Mouse (Mus musculus): ENCODE results near the gene Styxl1. TPM values are rescaled to one million over a fixed set of nuclear protein-coding genes. Genes with fewer than 3 reads are reported as not detected.

The Styxl1 gene
- 0.49 and 0.68 TPM in 2 replicates for total RNA-seq (2014; fragmentation: Nextera tagmentation)
- 0.12 TPM in 1 of 2 replicates, not detected in the other for total RNA-seq (2017)
- polyA plus RNA-seq (2012), result not detected in 2 replicates

DNA sequence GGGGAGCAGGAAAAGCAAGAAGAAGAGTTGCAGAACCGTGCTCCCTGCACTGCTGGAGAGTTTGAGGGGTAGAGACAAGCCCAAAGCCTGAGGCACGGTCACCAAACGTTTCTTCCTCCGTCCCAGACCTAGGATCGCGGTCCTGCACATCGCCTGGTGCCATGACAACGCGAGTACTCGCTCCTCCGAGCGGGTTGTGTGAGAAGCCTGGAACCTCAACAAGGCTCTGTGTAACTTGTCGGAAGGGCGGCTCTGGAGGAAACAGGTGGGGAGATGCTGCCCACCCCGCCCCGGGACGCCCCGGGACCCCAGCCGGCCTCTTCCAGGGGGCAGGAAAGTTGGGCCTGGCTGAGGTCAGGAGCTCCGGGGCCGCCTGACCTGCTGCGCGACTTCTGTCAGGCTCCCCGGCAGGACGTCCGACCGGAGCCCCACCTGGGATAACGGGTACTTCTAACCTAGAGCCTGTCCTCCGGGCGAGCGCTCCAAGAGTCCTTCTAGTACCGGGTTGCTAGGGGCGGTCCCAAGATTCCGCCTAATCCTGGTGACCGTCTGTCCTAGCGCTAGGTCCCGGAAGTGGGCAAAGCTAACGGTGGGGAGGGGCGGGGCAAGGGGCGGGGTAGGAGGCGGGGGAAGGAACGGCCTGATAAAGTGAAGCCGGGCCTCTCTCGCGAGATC is at the start of gene Styxl1:
Gene Styxl1, minus strand, starts transcription at position 590 of the 675 bp plus-strand sequence.
- DNase-seq (ENCODE audit: low spot score), result peak; percentile 48
- Histone ChIP-seq H3K27me3 (ENCODE audit: insufficient read depth, low read length) (peaks cover 8% of the 10 kb centered on the region), H3K4me1 (ENCODE audit: insufficient read depth, low read depth, low read length) (peaks cover 49% of the 10 kb centered on the region), H3K4me3 (ENCODE audit: low read depth, low read length) (peak within 1 kb of the TSS; percentile 91), H3K36me3 (replicated peaks) (peaks cover 35% of the 10 kb centered on the region), H3K9me3 (replicated peaks) (no peaks in the 10 kb centered on the region)
- TF ChIP-seq TAL1 (conservative IDR thresholded peaks at IDR 0.05; ENCODE audit: low read depth, low read length), result no peak
- no peak for TF ChIP-seq GATA1 (IDR thresholded peaks at IDR 0.05; ENCODE audit: borderline replicate concordance, low read length)
- no peak for TF ChIP-seq GATA2 (IDR thresholded peaks at IDR 0.05; ENCODE audit: borderline replicate concordance, low read depth, low read length)
- TF ChIP-seq POLR2AphosphoS5 (IDR thresholded peaks at IDR 0.05; ENCODE audit: insufficient replicate concordance, low read depth, low read length), result no peak
- no peak for ATAC-seq (ENCODE audit: extremely low read depth, insufficient number of reproducible peaks, low FRiP score, poor library complexity, severe bottlenecking)

DNA sequence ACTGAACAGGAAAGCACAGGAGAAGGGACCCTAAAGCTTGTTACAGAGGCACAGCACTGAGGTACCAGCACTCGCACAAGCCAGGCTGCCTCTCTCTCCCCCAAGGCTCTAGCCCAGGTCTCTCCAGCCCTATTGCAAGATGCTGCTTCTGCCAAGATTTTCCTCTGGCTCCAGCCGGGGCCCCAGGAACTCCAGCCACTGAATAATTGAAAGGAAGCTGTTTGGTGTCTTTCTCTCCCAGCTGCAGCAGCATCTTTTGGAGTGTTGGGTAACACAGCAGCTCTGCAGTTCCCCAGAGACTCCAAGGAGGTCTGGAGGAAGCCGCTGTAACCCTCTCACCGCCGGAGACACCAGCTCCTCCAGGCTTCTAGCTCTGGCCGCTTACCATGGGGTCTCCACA is 48.0 kb upstream of the Styxl1 start:
- H3K9me3 ChIP-seq (replicated peaks), result no peaks in the 10 kb centered on the region
- ATAC-seq (ENCODE audit: extremely low read depth, insufficient number of reproducible peaks, low FRiP score, poor library complexity, severe bottlenecking), result no peak
- TF ChIP-seq GATA1 (IDR thresholded peaks at IDR 0.05; ENCODE audit: borderline replicate concordance, low read length) (no peak), POLR2AphosphoS5 (IDR thresholded peaks at IDR 0.05; ENCODE audit: insufficient replicate concordance, low read depth, low read length) (no peak), GATA2 (IDR thresholded peaks at IDR 0.05; ENCODE audit: borderline replicate concordance, low read depth, low read length) (no peak), CTCF (IDR thresholded peaks at IDR 0.05; ENCODE audit: low read depth, low read length) (no peak), TAL1 (conservative IDR thresholded peaks at IDR 0.05; ENCODE audit: low read depth, low read length) (no peak)
- H3K4me3 ChIP-seq (ENCODE audit: low read depth, low read length), result no peak overlapping the region
- peaks cover 8% of the 10 kb centered on the region; the same call in 1 of the 2 replicates for H3K27me3 ChIP-seq (ENCODE audit: insufficient read depth, low read length)
- DNase-seq (ENCODE audit: low spot score), result no peak
- H3K4me1 ChIP-seq (ENCODE audit: insufficient read depth, low read depth, low read length), result no peaks in the 10 kb centered on the region
- H3K36me3 ChIP-seq (replicated peaks), result no peaks in the 10 kb centered on the region

DNA sequence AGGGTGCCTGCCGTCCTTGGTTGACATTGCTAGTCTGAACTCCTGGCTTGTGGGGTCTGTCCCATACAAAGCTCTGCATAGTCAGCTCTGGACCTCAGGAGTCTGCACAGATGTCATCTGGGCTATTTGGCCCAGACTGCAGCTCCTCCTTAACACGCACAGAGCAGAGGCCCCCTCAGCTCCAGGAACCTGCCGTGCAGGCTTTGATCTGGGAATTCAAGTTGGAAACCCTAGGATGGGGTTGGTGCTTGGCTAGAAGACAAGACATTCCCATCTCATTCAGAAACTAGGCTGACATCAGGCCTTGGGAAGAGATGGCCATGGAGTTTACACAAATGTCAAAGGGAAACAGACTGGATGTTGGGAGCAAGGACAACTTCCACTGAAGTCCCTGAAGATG is 46.3 kb upstream of the Styxl1 start:
- Histone ChIP-seq H3K27me3 (ENCODE audit: insufficient read depth, low read length) (peaks cover 10% of the 10 kb centered on the region; the same call in 1 of the 2 replicates), H3K4me1 (ENCODE audit: insufficient read depth, low read depth, low read length) (no peaks in the 10 kb centered on the region), H3K9me3 (replicated peaks) (no peaks in the 10 kb centered on the region), H3K4me3 (ENCODE audit: low read depth, low read length) (no peak overlapping the region), H3K36me3 (replicated peaks) (no peaks in the 10 kb centered on the region)
- TF ChIP-seq CTCF (IDR thresholded peaks at IDR 0.05; ENCODE audit: low read depth, low read length), result no peak
- no peak for TF ChIP-seq TAL1 (conservative IDR thresholded peaks at IDR 0.05; ENCODE audit: low read depth, low read length)
- TF ChIP-seq GATA2 (IDR thresholded peaks at IDR 0.05; ENCODE audit: borderline replicate concordance, low read depth, low read length), result no peak
- TF ChIP-seq POLR2AphosphoS5 (IDR thresholded peaks at IDR 0.05; ENCODE audit: insufficient replicate concordance, low read depth, low read length), result no peak
- TF ChIP-seq GATA1 (IDR thresholded peaks at IDR 0.05; ENCODE audit: borderline replicate concordance, low read length), result no peak
- DNase-seq (ENCODE audit: low spot score), result no peak
- ATAC-seq (ENCODE audit: extremely low read depth, insufficient number of reproducible peaks, low FRiP score, poor library complexity, severe bottlenecking), result no peak

DNA sequence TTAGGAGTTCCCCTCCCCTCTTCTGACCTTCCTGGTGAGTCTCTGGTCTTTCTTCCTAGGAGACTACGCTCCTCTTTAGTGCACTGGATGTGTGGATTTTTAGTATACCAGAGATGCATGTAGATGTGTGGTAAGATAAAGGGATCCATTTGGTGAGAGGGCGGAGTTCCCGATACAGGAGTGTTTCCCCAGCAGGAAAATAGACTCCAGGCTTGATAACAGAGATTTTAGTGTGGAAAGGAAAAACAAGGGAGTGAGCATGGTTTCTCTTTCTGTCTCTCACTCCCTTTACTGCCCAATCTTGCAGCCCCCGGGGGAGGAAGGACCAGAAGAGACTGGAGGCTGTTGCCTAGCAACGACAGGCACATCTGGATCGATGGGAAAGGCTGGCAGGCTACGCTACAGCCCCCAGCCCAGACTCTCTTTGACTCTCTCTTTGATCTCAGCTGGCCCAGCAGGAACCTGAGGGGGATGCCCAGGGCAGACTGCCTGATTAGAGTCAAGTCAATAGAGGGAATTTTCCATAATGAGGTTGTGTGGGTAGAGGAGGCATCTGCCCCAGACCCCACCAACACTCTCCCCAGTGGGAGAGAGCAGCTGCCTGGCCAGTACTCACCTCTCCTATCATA is 44.2 kb upstream of the Styxl1 start:
- no peak for DNase-seq (ENCODE audit: low spot score)
- TF ChIP-seq CTCF (IDR thresholded peaks at IDR 0.05; ENCODE audit: low read depth, low read length) (no peak), TAL1 (conservative IDR thresholded peaks at IDR 0.05; ENCODE audit: low read depth, low read length) (no peak), GATA1 (IDR thresholded peaks at IDR 0.05; ENCODE audit: borderline replicate concordance, low read length) (no peak), GATA2 (IDR thresholded peaks at IDR 0.05; ENCODE audit: borderline replicate concordance, low read depth, low read length) (no peak), POLR2AphosphoS5 (IDR thresholded peaks at IDR 0.05; ENCODE audit: insufficient replicate concordance, low read depth, low read length) (no peak)
- H3K4me3 ChIP-seq (ENCODE audit: low read depth, low read length), result no peak overlapping the region
- no peaks in the 10 kb centered on the region for H3K36me3 ChIP-seq (replicated peaks)
- no peaks in the 10 kb centered on the region for H3K4me1 ChIP-seq (ENCODE audit: insufficient read depth, low read depth, low read length)
- no peaks in the 10 kb centered on the region for H3K9me3 ChIP-seq (replicated peaks)
- ATAC-seq (ENCODE audit: extremely low read depth, insufficient number of reproducible peaks, low FRiP score, poor library complexity, severe bottlenecking), result no peak
- peaks cover 10% of the 10 kb centered on the region; the same call in 1 of the 2 replicates for H3K27me3 ChIP-seq (ENCODE audit: insufficient read depth, low read length)

DNA sequence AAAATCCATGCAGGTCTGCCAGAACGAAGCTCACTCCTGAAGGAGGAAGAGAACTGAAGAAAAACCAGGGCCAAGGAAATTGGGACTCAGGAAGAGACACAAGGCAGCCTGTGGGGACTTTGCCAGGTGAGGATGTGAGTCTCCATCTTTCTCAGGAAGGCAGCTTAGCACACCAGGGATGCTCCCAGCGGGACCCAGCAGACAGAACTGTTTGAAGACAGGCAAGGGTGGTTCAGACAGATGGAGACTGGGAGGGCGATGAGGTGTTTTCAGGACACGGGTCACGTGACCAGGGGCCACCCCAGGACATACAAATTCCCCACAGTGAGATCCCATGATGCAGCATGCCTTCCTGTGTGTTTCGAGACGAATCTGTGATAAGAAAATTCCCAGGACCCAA is 40.3 kb upstream of the Styxl1 start:
- no peaks in the 10 kb centered on the region for H3K4me1 ChIP-seq (ENCODE audit: insufficient read depth, low read depth, low read length)
- ATAC-seq (ENCODE audit: extremely low read depth, insufficient number of reproducible peaks, low FRiP score, poor library complexity, severe bottlenecking) (no peak), DNase-seq (ENCODE audit: low spot score) (no peak)
- no peaks in the 10 kb centered on the region for H3K36me3 ChIP-seq (replicated peaks)
- no peaks in the 10 kb centered on the region for H3K9me3 ChIP-seq (replicated peaks)
- H3K27me3 ChIP-seq (ENCODE audit: insufficient read depth, low read length), result peaks cover 2% of the 10 kb centered on the region; the same call in 1 of the 2 replicates
- TF ChIP-seq CTCF (IDR thresholded peaks at IDR 0.05; ENCODE audit: low read depth, low read length) (no peak), TAL1 (conservative IDR thresholded peaks at IDR 0.05; ENCODE audit: low read depth, low read length) (no peak), POLR2AphosphoS5 (IDR thresholded peaks at IDR 0.05; ENCODE audit: insufficient replicate concordance, low read depth, low read length) (no peak), GATA2 (IDR thresholded peaks at IDR 0.05; ENCODE audit: borderline replicate concordance, low read depth, low read length) (no peak), GATA1 (IDR thresholded peaks at IDR 0.05; ENCODE audit: borderline replicate concordance, low read length) (no peak)
- no peak overlapping the region for H3K4me3 ChIP-seq (ENCODE audit: low read depth, low read length)

DNA sequence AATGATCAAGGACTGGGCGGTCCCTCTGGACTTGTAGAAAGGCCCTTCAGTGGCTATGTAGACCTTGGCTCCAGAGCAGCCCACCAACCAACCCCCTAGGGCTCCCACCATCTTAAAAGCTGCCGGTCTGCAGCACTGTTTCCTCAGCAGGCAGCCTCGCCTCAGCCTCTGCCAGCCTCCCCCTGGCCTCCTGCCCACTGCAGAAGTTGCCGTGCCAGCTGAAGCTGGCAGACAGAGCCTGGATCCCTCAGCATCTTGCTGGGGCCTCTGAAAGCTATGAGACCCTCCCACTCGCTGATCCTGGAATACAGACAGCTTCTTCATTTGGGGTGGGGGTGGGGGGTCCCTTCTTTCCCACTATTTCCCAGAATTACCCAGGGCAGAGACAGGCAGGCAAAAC is 34.8 kb upstream of the Styxl1 start:
- TF ChIP-seq GATA1 (IDR thresholded peaks at IDR 0.05; ENCODE audit: borderline replicate concordance, low read length), result no peak
- TF ChIP-seq CTCF (IDR thresholded peaks at IDR 0.05; ENCODE audit: low read depth, low read length), result no peak
- no peak for TF ChIP-seq TAL1 (conservative IDR thresholded peaks at IDR 0.05; ENCODE audit: low read depth, low read length)
- no peak for TF ChIP-seq GATA2 (IDR thresholded peaks at IDR 0.05; ENCODE audit: borderline replicate concordance, low read depth, low read length)
- no peak for TF ChIP-seq POLR2AphosphoS5 (IDR thresholded peaks at IDR 0.05; ENCODE audit: insufficient replicate concordance, low read depth, low read length)
- no peaks in the 10 kb centered on the region for H3K4me1 ChIP-seq (ENCODE audit: insufficient read depth, low read depth, low read length)
- H3K4me3 ChIP-seq (ENCODE audit: low read depth, low read length), result no peak overlapping the region
- H3K36me3 ChIP-seq (replicated peaks), result no peaks in the 10 kb centered on the region
- no peak for ATAC-seq (ENCODE audit: extremely low read depth, insufficient number of reproducible peaks, low FRiP score, poor library complexity, severe bottlenecking)
- no peaks in the 10 kb centered on the region for H3K9me3 ChIP-seq (replicated peaks)
- DNase-seq (ENCODE audit: low spot score), result no peak
- H3K27me3 ChIP-seq (ENCODE audit: insufficient read depth, low read length), result peaks cover 6% of the 10 kb centered on the region; the same call in 1 of the 2 replicates
